Mouse (Mus musculus): Measurements from ENCODE around the gene Stambp.
A peak's percentile ranks its signal among the peaks of the same experiment; 100 is the strongest.

Stambp gene

DNA sequence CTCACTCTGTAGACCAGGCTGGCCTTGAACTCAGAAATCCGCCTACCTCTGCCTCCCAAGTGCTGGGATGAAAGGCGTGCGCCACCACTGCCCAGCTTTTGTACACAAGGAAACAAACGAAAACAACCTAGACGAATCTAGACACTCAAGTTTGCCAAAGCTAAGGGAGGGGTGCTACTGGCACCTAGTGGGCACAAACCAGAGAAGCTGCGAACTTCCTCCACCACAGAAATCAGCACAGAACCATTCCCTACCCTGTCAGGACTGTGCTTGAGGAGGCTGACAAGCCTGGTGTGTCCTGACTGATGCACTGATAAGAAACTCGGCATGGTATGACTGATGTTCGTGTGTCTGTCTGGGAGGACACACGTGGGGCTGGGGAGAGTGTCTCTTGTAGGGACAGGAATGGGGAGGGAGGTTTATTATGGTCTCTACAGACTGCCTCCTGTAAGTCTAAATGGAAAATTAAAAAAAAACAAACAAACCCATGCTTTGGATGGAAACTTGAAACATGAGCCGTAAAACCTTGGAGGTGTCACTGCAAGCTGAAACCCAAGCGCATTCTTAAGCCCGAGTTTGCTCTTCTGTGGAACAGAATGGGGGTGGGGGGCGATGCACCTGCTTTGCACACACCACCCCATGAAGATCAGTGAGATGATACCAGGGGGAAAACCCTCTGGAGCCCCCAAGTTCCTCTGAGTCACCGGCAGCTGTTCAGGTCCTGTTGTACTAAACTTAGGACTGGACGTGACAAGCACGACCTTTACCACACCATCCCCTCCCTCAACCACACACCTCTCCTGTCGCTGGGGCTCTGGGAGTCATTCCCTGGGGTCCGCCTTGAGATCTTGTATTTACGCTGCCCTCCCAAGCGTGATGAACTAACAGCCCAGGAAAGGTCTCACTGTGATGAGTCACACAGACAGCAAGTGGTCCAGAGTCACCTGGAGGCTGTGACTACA is 3.3 kb downstream of the Stambp start:
- DNase-seq: peak; percentile 37 to 50

DNA sequence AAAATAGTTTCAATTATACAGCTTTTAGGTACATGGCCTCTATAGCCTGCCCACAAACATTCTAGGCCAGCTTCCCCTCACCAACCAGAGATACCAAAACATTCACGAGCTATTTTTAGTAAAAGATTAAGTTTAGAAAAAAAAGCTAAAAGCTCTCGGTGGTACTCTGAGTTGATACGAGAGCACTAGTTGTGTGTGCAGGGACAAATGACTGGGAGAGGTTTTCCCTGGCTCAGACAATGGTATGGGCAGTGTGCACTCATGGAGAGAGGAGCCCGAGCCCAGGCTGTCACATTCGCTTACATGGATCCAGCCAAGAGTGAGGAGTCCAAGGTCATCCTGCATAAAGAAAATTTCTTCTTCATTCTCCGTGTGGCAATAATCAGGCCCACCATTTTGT is 16.6 kb downstream of the Stambp start:
- no peak for DNase-seq

DNA sequence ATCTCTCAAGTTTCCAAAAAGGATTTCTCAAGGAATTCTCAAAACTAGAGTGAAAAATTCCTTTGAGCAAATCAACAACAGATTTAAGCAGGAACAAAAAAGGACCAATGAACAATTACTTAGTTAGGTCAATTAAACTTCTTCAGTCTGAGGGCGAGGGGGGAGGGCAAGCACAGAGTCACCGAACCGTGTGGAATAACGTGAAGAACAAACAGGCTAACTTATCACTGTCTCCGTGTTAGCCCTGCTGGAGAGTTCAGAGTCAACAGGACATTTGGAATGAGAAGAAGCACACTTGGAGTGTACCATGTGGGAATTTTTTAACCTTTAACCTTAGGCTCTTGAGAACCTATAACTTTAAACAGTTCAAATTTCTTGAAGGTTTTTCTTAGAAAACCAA is 24.2 kb downstream of the Stambp start:
- DNase-seq: no peak

GRCm38 (mm10) chr6:83545778-83546177 is 26.8 kb downstream of the Stambp start:
- no peak for DNase-seq

DNA sequence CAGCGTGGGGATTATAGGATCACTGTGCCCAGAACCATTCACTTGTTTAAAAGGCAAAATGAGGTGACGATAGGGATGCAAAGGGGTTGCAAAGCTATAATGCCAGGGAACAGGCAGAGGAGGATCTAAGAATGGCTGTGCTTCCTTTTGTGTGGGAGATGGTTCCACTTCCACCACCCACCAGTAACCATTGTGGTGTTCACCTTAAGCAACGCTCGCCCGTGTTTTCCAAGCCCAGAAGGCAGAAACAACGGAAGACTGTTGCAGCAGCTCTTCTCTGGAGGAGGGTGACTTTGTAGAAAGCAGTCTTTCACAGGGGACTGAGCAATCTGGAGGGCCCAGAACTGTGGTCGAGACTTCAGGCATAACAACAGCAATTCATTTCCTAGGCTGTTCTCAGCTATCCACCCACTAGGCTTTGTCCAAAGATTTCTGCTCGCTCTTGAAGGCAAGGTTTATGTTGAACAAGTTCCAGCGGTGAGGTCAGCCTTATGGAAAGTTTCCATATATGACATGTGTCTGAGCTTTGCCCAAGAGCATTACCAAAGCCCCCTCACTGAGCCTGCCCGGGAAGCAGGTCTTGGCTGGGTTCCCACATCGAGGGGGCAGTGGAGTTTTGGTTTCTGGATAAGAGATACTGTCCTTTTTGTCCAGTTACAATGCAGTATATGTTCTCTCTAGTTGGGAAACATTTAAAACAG is 30.6 kb downstream of the Stambp start:
- DNase-seq: peak; percentile 60 to 68

GRCm38 (mm10) chr6:83540017-83540416 is 32.5 kb downstream of the Stambp start:
- no peak for DNase-seq

DNA sequence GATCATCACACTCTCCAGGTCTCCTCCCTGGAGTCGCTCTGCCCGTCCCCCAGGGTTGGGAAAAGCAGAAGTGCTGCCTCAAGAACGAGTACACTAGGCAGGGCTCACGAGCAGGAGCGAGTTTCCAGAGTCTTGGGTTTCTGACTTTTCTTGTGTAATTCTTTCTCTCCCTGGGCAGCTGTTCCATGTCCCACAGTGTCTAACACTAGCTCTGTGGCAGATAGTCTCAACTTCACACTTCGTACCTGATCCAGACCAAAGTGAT is 35.8 kb downstream of the Stambp start:
- DNase-seq: no peak

- no peak for DNase-seq
These were observed 36.3 kb downstream of the Stambp start, which contains the start of gene Actg2 for GRCm38 (mm10) chr6:83536028-83536794. Actg2 (minus strand) TSS chr6:83536265.

GRCm38 (mm10) chr6:83532608-83533007 is 39.9 kb downstream of the Stambp start:
- DNase-seq: peak; percentile 74 to 79

DNA sequence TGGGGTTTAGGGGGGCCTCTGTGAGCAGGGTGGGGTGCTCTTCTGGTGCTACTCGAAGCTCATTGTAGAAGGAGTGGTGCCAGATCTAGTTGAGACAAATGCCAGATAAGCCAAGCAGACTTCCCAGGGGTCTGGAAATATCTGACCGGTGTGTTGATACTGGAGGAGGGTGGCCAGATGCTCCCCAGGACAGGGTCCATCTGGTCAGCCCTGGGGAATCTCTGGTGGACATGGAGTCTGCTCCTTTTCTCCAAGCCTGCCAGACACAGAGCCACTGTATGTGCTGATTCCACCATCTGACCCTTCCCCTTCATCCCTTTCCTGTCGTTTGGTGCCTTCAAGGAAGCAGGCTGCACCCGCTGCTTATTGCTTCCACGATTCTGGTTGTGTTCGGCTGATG is 49.3 kb downstream of the Stambp start:
- DNase-seq: peak; percentile 57

- DNase-seq: no peak
These were observed 50.7 kb downstream of the Stambp start for GRCm38 (mm10) chr6:83521784-83522183.

- DNase-seq: no peak
These were observed 53.9 kb downstream of the Stambp start for GRCm38 (mm10) chr6:83518637-83519036.

GRCm38 (mm10) chr6:83515172-83515571 is 57.4 kb downstream of the Stambp start:
- no peak for DNase-seq

DNA sequence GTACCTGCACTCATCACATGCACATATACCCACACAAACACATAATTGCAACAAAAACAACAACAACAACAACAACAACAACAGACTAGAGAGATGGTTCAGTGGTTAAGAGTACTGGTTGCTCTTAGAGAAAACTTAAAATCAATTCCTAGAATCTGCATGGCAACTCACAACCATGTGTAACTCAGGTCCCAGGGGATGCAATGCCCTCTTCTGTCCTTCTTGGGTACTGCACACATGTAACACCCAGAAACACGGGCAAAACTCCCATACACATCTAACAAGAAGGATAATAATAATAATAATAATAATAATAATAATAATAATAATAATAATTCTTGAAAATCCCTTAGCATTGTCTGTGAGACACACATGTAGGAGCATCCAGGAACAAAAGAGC is 60.0 kb downstream of the Stambp start:
- peak; percentile 59 to 81 for DNase-seq

DNA sequence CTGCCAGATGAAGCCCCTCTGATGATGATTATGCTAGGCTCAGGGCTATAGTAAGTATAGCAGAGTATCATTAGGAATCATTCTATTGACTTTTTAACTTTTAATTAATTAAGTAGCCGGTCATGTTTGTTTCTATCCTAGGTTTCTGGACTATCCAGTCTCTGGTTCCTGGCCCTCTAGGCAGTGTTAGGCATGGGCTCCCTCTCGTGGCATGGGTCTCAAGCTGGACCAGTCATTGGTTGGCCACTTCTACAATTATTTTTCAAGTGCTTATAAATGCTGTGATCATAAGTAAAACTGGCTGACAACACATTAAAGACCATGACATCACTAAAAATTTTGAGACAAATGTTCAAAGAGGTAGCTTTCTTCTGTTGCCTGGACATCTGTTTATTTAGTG is 62.3 kb downstream of the Stambp start:
- peak in 1 of 2 experiments; percentile 70 for DNase-seq

DNA sequence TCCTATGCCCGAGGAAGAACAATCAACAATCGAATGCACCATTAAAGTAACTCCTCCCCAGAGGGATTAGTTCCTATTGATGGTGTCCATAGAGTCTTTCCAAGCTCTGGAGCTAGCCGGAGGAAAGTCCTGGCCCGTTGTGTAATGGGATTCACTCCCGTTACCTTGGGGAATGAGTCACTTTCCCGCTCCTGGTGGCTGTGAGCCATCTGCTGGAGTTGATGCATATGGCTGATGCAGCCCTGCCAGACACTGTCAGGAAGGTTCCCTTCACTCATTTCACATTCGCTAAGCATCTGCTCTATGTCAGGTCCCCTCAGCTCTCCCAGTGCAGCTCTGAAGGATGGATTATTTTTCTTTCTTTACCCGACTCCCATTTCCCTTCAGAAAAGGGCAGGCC is 63.1 kb downstream of the Stambp start:
- DNase-seq: peak; percentile 87 to 90

GRCm38 (mm10) chr6:83507168-83507546 is 65.4 kb downstream of the Stambp start:
- DNase-seq: no peak

GRCm38 (mm10) chr6:83506258-83507167 is 66.0 kb downstream of the Stambp start, which contains the start of gene Dguok:
Dguok (minus strand) TSS chr6:83506969.
- DNase-seq: peak; percentile 98

DNA sequence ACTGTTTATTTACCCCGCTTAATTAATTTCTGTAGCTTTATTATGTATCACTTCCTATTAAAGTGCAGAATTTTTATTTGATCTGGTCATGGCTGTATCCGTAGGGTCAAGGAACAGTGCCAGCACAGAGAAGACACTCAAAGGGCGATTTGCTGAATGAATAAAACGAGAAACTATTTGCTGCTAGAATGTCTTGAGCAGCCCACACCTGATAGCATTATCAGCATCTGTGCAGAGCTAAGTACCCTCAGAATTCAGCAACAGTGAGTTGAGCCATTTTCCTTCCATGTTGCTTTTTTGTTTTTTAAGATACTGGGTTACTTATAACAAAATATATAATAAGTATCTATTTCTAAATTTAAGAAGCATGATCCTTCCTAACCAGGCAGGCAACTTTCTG is 67.0 kb downstream of the Stambp start:
- DNase-seq: no peak

DNA sequence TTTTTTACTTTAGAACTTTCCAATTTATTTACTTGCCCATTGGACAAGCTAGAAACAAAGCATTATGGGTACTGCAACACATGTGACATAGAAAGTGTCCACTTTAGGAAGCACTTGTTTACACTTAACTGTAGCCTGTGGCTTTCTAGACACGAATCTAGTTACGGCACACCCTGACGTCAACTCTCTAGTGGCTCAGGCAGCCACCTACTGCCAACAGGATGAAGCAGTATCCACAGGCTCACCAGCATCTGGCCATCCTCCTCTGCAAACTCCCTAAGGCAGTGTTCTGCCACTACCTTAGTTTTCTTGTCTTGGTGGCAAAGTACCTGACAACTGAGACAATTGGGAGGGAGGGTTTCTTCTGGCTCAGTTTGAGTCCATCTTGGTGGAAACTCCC is 69.2 kb downstream of the Stambp start:
- DNase-seq: no peak

- peak; percentile 59 to 60 for DNase-seq
These were observed 69.9 kb downstream of the Stambp start for GRCm38 (mm10) chr6:83502656-83503055.

All from cerebellum, postnatal 25 days (tissue).